In the genomic region with DNA sequence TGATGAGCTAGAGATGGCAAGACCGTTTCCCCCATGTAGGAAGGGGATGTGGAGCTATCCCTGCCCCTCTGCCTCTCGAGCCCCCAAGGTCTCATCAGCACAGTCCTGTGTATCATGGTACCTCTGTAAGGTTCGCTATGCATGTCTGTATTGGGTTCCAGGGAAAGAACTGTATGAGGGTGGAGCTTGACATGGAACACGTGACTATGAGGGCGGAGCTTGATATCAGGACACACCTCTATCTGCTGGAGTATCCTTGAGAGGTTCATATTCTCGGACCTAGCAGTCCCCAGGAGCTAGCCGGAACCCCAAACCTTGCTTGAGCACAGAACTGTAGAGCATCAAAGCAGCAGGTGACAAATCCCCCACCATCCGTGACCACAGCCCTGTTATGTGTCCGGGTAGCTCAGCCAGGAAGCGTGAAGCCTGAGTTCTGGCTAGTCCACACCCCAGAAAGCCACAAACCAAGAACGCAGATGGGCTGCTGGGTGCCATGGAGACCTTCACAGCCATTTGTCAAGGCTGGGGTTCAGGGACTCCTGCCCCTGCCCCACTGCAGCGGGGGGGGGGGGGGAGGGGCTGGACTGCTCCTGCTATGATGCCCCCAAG, we compare ENCODE assay signal across 15 mouse cellular contexts.
A peak's percentile ranks its signal among the peaks of the same experiment; 100 is the strongest.
DNase-seq lines count a peak whose midpoint lies in the region; ATAC-seq and TF ChIP-seq lines count a peak whose summit lies in the region.
"Had no signal": no experiment of that assay in that cellular context is flagged by ENCODE, and none has a peak within 500 bp of the region (broad histone marks: within the 10 kb centered on the region; RNA-seq: fewer than 3 reads in every experiment).

No protein-coding gene starts in this region.

- DNase-seq in hindbrain, embryonic 10.5 days (ENCODE audit: low spot score): no peak
- DNase-seq in neural tube, embryonic 10.5 days (ENCODE audit: extremely low spot score, low spot score): no peak
- peak; percentile 33 for DNase-seq in liver
- DNase-seq in forebrain, postnatal 0 days: no peak
- DNase-seq: adrenal gland, postnatal 25 days; gastrocnemius, postnatal 14 days; lung, postnatal 14 days; right cerebral cortex, postnatal 14 days had no signal

- H3K36me3 ChIP-seq in hindbrain, embryonic 13.5 days: no peaks in the 10 kb centered on the region
- H3K36me3 ChIP-seq in hindbrain, embryonic 10.5 days: no peaks in the 10 kb centered on the region
- H3K36me3 ChIP-seq in neural tube, embryonic 14.5 days (ENCODE audit: control insufficient read depth, insufficient read depth, low read length): no peaks in the 10 kb centered on the region
- no peaks in the 10 kb centered on the region for H3K36me3 ChIP-seq in midbrain, embryonic 16.5 days (ENCODE audit: control insufficient read depth, insufficient read depth, low read length)
- H3K36me3 ChIP-seq in forebrain, postnatal 0 days (ENCODE audit: insufficient read depth): no peaks in the 10 kb centered on the region
- H3K36me3 ChIP-seq: embryonic facial prominence, embryonic 10.5 days; intestine, embryonic 15.5 days; limb, embryonic 13.5 days had no signal

- peak overlapping the region; percentile 35; the same call in 1 of the 2 replicates for H3K27ac ChIP-seq in hindbrain, embryonic 13.5 days
- no peak overlapping the region for H3K27ac ChIP-seq in hindbrain, embryonic 10.5 days
- no peak overlapping the region for H3K27ac ChIP-seq in neural tube, embryonic 14.5 days (ENCODE audit: low read depth, low read length)
- H3K27ac ChIP-seq in midbrain, embryonic 16.5 days (ENCODE audit: low read length): no peak overlapping the region
- H3K27ac ChIP-seq in forebrain, postnatal 0 days (ENCODE audit: low read depth, low read length): no peak overlapping the region
- H3K27ac ChIP-seq: embryonic facial prominence, embryonic 10.5 days; intestine, embryonic 15.5 days; limb, embryonic 13.5 days had no signal

- H3K4me2 ChIP-seq in hindbrain, embryonic 13.5 days: no peak overlapping the region
- no peak overlapping the region for H3K4me2 ChIP-seq in neural tube, embryonic 14.5 days (ENCODE audit: low read depth, low read length)
- H3K4me2 ChIP-seq in midbrain, embryonic 16.5 days (ENCODE audit: low read length): no peak overlapping the region
- H3K4me2 ChIP-seq in forebrain, postnatal 0 days (ENCODE audit: low read depth): no peak overlapping the region
- H3K4me2 ChIP-seq: intestine, embryonic 15.5 days; limb, embryonic 13.5 days had no signal

- H3K27me3 ChIP-seq in hindbrain, embryonic 13.5 days: no peaks in the 10 kb centered on the region
- no peaks in the 10 kb centered on the region for H3K27me3 ChIP-seq in hindbrain, embryonic 10.5 days (ENCODE audit: insufficient read depth, poor library complexity, severe bottlenecking)
- no peaks in the 10 kb centered on the region for H3K27me3 ChIP-seq in neural tube, embryonic 14.5 days (ENCODE audit: control insufficient read depth, insufficient read depth, low read length)
- no peaks in the 10 kb centered on the region for H3K27me3 ChIP-seq in midbrain, embryonic 16.5 days (ENCODE audit: control insufficient read depth, insufficient read depth, low read depth, low read length)
- H3K27me3 ChIP-seq in forebrain, postnatal 0 days (ENCODE audit: insufficient read depth, low read length): no peaks in the 10 kb centered on the region
- H3K27me3 ChIP-seq: intestine, embryonic 15.5 days; limb, embryonic 13.5 days had no signal

- no peak for TF ChIP-seq CTCF in forebrain, postnatal 0 days (IDR thresholded peaks at IDR 0.05; ENCODE audit: low read depth)

- H3K4me3 ChIP-seq in hindbrain, embryonic 13.5 days: no peak overlapping the region
- no peak overlapping the region for H3K4me3 ChIP-seq in hindbrain, embryonic 10.5 days
- no peak overlapping the region for H3K4me3 ChIP-seq in neural tube, embryonic 14.5 days (ENCODE audit: low read depth, low read length)
- no peak overlapping the region for H3K4me3 ChIP-seq in midbrain, embryonic 16.5 days (ENCODE audit: low read depth, low read length)
- H3K4me3 ChIP-seq in forebrain, postnatal 0 days (ENCODE audit: low read depth, low read length): no peak overlapping the region
- H3K4me3 ChIP-seq: embryonic facial prominence, embryonic 10.5 days; intestine, embryonic 15.5 days; limb, embryonic 13.5 days had no signal

- ATAC-seq in hindbrain, embryonic 13.5 days (ENCODE audit: low FRiP score): no peak
- ATAC-seq in neural tube, embryonic 14.5 days (ENCODE audit: low read depth): peak; percentile 14; the same call in 1 of the 2 replicates
- peak; percentile 26; the same call in 1 of the 2 replicates for ATAC-seq in midbrain, embryonic 16.5 days
- no peak for ATAC-seq in forebrain, postnatal 0 days
- no peak for ATAC-seq in cerebellum, adult (ENCODE audit: insufficient number of reproducible peaks, low FRiP score, low TSS enrichment)
- ATAC-seq: intestine, embryonic 15.5 days had no signal

- H3K9me3 ChIP-seq in hindbrain, embryonic 13.5 days: no peaks in the 10 kb centered on the region
- H3K9me3 ChIP-seq in hindbrain, embryonic 10.5 days: no peaks in the 10 kb centered on the region
- no peaks in the 10 kb centered on the region for H3K9me3 ChIP-seq in neural tube, embryonic 14.5 days (ENCODE audit: control insufficient read depth, low read length)
- H3K9me3 ChIP-seq in midbrain, embryonic 16.5 days (replicated peaks; ENCODE audit: control insufficient read depth, low read length, poor library complexity, severe bottlenecking): no peaks in the 10 kb centered on the region
- no peaks in the 10 kb centered on the region for H3K9me3 ChIP-seq in forebrain, postnatal 0 days (ENCODE audit: low read length)
- H3K9me3 ChIP-seq: embryonic facial prominence, embryonic 10.5 days; intestine, embryonic 15.5 days; limb, embryonic 13.5 days had no signal

- peaks cover 42% of the 10 kb centered on the region for H3K4me1 ChIP-seq in hindbrain, embryonic 13.5 days (replicated peaks)
- peaks cover 33% of the 10 kb centered on the region; the same call in 1 of the 2 replicates for H3K4me1 ChIP-seq in hindbrain, embryonic 10.5 days (replicated peaks)
- peaks cover 12% of the 10 kb centered on the region for H3K4me1 ChIP-seq in neural tube, embryonic 14.5 days (ENCODE audit: control insufficient read depth, insufficient read depth, low read length)
- H3K4me1 ChIP-seq in midbrain, embryonic 16.5 days (ENCODE audit: control insufficient read depth, insufficient read depth, low read length): peaks cover 25% of the 10 kb centered on the region
- H3K4me1 ChIP-seq in forebrain, postnatal 0 days (ENCODE audit: insufficient read depth): peaks cover 19% of the 10 kb centered on the region

- WGBS in hindbrain, embryonic 13.5 days: 75% methylated on average over 11 of the region's 12 CpGs
- 82% methylated on average over 12 of the region's 12 CpGs for WGBS in hindbrain, embryonic 10.5 days
- 79% methylated on average over 11 of the region's 12 CpGs for WGBS in neural tube, embryonic 14.5 days
- 84% methylated on average over 12 of the region's 12 CpGs for WGBS in midbrain, embryonic 16.5 days
- 82% methylated on average over 11 of the region's 12 CpGs for WGBS in forebrain, postnatal 0 days

- H3K9ac ChIP-seq in hindbrain, embryonic 13.5 days: no peak overlapping the region
- no peak overlapping the region for H3K9ac ChIP-seq in neural tube, embryonic 14.5 days (replicated peaks; ENCODE audit: low read depth, low read length)
- H3K9ac ChIP-seq in midbrain, embryonic 16.5 days (ENCODE audit: low read depth, low read length): no peak overlapping the region
- H3K9ac ChIP-seq in forebrain, postnatal 0 days: no peak overlapping the region
- H3K9ac ChIP-seq: intestine, embryonic 15.5 days; limb, embryonic 13.5 days had no signal

Comparison
In these comparisons a context has a peak if more than half of its experiments do, and no peak if none do; other contexts are left out.
1. ATAC-seq: peak in neural tube, embryonic 14.5 days (single experiment) and midbrain, embryonic 16.5 days (single experiment); none in hindbrain, embryonic 13.5 days (single experiment), forebrain, postnatal 0 days (single experiment) and cerebellum, adult (single experiment).